Mouse (Mus musculus): ENCODE measurements around the gene Gm17693.
"Not testable (repeated sequence)": the region's sequence is repeated elsewhere in the genome, so short reads cannot be mapped to it uniquely, and the experiment has no call there.

The Gm17693 gene

DNA sequence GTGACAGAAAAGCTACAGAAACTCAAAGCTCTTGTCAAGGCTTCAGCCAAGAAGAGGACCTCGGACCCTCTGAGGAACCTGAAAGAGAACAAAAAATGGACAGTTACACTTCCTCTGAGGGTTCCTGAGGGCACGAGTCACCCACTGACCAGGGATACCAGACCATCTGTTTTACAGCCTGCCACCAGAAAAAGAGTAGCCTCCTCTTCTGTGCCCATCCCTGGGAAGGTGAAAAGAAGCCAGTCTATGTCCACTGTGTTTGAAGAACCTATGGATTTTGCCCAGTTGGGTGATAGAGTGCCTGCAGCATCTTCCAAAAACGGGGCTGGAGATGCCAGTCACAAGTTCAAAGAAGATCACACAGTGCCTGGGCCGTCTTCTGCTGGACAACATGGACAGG lies at the start of gene Gm17693:
Gene Gm17693 (plus strand): TSS at position 301 of the 400 bp plus-strand sequence.
- in situ Hi-C loops (cut with MseI, MboI): not testable (repeated sequence)

Data from mouse trophoblast stem cell (cell line).